Mouse (Mus musculus): ENCODE results near the gene A630095N17Rik.
"Not testable (repeated sequence)": the region's sequence is repeated elsewhere in the genome, so short reads cannot be mapped to it uniquely, and the experiment has no call there.

A630095N17Rik gene

DNA sequence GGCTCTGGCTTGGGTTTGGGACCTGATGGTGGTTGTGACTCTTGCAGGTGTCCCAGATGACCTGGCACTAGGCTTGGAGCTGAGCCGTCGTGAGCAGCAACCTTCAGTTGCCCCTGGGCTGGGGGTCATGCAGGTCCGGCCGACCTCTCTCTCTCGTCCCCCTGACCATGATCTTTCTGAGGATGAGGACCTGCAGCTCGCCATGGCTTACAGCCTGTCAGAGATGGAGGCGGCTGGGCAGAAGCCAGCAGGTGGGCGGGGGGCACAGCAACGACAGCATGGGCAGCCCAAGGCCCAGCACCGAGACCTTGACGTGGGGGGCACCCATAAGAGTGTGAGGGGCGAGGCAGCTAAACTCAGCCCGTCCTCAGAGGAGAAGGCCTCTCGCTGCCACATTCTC lies 11.5 kb upstream of the A630095N17Rik start:
- peak; percentile 46 for DNase-seq

DNA sequence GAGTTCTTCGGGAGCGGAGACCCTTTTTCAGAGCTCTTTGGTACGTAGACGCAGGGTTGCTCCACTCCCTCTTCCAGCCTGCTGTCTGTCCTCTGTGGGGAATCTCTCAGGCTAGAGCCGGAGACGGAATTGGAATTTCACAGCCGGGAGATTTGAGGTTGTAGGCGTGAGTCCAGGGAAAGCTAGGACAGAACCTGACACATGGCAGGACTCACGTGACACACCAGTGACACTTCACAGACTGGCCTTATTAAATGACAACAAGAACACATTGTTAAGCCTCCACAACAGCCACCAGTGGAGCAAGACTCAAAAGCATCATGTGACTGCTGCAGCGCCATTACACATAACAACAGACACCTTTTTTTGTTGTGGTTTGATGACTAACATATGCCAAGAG lies 7.7 kb upstream of the A630095N17Rik start:
- DNase-seq, result peak; percentile 67

DNA sequence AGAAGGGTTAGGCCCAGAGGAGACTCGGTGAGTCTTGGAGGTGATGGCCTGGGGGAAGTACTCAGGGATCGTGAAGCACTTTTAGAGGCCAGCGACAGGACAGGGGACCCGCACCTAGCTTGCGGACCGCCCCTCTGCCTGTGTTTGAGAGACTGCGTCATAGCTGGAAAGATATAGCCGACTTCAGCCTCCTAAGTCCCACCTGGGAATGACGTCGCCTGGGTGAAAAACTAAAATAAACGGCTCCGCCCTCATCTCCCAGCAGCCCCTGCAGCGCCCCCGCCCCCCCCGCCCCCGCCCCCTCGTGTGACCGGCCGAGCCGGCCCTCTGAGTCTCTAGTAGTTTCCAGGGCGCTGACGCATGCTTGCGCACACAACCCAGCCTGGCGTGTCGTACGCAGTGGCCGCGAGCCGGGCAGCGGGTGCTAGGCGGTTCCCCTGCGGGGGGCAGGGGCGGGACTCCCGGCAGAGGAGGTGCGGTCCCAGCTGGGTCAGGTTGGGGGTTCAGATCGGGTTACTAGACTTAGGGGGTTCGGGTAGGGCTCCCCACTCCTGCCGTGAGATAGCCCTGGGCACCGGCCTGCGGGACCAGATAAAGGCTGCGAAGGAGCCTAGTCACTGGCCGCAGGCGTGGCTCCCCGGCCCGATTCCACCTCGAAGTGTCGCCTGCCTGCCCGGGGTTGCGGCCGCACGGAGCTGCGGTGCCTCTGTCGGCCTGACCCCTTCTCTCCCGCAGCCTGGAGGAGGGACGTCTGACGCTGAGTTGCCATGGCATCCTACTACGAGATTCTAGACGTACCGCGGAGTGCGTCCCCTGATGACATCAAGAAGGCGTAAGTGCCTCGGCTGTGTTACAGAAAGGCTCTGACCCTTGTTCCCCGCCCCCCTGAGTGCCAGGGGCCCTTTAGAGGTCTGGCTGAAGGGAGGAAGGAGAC lies 4.5 kb upstream of the A630095N17Rik start, which contains the start of gene Dnajb2:
TSS of gene Dnajb2 (plus strand) at position 290 of the 934 bp plus-strand sequence.
- DNase-seq, result peak; percentile 91

DNA sequence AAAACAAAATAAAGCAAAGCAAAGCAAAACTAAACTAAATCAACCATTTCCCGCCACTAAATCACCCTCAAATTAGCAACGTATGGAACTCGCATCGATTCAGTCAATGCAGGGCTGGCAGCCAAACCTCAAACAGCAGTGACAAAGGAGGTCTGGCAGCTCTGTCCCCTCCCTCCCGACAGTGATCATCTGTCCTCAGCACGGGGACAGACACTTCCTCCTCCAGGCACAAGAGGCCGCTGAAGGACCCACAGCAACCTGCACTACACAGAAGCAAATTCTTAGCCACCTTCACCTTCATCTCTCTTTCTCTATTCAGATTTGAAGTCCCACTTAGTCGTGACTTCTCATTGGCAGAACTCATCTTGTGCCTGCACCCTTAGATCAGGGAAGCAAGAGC lies 2.7 kb upstream of the A630095N17Rik start:
- DNase-seq, result peak; percentile 89

DNA sequence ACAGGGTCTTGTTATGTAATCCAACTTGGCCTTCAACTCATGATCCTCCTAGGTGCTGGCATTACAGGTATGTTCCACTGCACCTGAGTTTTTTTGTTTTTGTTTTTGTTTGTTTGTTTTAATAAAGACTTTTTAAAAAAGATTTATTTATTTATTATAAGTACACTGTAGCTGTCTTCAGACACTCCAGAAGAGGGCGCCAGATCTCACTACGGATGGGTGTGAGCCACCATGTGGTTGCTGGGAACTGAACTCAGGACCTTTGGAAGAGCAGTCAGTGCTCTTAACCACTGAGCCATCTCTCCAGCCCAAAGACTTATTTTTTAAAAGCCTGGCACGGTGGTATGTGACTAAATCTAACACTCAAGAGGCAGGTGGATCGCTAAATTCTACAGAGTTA lies 587 bp upstream of the A630095N17Rik start:
- not testable (repeated sequence) for DNase-seq

DNA sequence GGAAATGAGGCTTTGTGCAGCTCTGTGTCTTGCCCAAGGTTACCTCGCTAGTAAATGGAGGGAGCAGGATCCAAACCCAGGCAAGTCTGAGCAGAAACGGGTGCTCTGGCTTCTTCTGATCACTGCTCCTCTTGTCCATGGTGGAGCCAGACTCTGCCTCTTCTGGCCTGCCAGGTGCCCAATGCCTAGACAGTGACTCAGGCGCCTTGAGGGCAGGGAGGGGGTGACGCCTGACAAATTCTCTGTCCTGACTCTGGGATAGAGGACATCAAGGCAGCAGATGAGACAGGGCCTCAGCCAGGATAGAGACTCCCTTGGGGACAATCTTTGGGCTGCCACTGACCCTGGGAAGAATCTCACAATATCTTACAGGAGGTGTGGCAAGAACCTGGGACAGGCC lies 678 bp downstream of the A630095N17Rik start:
- no peak for DNase-seq

DNA sequence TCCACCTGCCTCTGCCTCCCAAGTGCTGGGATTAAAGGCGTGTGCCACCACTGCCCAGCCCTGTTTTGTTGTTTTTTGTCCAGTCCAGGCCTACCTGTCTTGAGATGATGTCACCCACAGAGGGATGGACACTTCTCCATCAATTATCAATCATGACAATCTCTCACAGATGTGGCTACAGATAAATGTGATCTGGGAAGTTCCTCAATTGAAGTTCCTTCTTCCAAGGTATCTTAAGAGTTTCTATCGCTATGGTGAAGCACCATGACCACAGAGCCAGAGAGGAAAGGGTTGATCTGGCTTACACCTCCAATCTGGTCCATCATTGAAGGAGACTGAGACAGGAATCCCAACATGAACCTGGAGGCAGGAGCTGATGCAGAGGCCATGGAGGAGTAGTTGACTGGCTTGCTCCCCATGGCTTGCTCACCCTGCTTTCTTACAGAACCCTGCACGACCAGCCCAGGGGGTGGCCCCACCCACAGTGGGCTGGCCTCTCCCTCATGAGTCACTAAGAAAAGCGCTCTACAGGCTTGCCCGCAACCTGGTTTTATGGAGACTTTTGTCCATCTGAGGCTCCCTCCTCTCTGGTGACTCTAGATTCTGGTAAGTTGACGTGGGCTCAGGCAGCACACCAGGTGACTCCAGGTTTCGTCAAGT lies 1.4 kb downstream of the A630095N17Rik start:
- DNase-seq, result no peak

DNA sequence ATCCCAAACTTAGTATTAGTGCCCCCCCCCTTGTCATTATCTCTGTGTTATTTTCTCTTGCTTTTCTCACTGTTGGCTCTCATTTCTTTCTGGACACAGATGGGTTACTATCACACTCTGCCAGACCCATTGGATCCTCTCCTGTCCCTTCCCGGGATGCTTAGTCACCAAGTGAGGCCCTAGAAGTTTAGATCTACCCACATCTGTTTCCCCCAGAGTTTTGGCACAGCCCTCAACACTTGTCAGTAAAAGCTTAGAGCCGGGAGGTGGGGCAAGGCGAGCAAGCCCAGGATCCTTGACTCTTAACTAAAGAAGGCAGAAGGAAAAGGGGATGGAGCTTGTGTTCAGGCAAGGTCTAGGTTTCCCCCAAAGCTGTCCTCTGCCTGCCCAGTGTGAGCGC lies 2.7 kb downstream of the A630095N17Rik start:
- no peak for DNase-seq

DNA sequence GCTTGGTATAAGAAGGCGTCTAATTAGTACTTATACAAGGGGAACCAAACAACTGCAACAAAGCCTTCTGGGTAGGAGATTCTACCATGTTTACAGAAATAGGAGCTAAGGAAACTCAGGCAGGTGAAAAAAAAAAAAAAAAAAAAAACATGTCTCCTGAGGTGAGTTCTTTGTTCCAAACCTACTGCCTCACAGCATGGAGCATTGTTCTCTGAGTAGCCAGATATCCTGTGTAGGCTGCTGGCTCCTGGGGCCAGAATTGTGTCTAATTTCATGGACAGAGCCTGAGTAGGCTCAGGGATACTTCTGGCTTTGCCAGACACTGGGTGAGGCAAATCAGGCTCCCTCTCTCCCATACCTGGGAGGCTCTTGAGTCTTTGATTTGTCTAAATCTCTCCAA lies 4.2 kb downstream of the A630095N17Rik start:
- no peak for DNase-seq

DNA sequence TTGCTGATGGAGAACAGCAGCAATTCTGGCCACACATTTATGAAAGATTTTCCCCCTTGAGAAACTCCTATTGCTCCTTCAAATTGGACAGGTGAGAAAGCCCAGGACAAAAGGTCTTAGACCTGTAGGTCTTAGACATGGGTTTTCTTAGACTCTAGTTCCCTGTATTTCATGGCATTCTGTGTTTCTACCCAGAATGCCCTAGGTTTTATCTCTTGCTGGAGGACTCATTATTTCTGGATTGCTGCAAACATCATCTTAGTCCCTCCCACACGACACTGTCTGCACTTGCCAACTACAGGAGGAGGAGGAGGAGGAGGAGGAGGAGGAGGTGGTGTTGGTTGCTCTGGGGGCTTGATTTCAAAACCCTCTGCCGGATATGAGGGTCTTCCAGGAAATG lies 5.8 kb downstream of the A630095N17Rik start:
- no peak for DNase-seq

DNA sequence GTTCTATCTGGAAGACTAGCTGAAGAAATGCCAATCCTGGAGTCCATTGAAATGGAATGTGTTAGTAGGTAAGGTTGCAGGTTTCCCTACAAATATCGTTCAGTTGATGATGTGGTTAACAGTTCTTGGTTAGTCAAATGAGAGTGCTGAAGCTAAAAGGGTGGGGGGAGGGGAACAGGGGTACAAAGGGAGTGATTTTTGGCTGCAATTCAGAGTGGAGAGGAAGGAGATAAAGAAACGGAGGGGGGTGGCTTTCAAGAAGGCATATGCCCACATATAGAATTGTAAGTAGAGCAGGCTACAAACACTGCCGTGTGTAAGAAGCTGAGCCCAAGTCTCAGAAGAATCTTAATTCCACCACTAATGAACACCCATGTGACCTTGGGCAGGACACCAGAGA lies 6.4 kb downstream of the A630095N17Rik start:
- no peak for DNase-seq

DNA sequence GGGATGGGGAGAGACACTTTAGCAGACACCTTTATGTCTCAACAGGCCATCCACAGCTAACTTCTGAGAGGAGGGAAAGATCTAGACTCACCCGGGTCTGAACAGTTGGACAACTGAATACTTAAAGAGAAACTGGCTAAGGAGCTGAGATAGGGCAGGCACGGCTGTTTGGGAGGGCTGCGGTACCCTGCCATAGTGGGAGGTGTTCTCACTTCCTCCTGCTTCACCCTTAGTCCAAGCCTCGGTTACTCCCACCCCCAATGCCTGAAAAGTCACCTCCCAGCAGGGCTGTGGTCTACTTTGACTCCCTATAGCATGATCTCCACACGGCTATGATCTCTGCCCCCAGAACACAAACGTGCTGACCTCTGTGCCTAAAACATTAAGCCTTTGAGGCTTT lies 8.4 kb downstream of the A630095N17Rik start:
- DNase-seq, result no peak

DNA sequence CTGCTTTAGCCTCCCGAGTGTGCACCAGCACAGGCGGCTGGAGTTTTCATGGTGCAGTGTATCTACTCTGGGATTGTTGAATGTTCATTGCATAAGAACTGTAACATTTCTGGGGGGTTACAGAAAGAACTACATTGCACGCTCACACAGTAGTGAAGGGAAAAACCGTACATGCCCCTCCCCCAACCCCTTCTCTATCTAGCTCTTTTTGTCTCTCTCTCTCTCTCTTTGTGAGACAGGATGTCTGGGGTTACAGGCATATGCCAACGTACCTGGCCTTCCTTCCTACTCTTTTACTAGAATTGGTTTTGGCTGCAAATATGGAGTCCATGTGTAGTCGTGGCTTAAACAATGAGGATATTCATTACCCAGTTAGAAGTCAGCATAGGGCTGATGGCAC lies 9.0 kb downstream of the A630095N17Rik start:
- no peak for DNase-seq

DNA sequence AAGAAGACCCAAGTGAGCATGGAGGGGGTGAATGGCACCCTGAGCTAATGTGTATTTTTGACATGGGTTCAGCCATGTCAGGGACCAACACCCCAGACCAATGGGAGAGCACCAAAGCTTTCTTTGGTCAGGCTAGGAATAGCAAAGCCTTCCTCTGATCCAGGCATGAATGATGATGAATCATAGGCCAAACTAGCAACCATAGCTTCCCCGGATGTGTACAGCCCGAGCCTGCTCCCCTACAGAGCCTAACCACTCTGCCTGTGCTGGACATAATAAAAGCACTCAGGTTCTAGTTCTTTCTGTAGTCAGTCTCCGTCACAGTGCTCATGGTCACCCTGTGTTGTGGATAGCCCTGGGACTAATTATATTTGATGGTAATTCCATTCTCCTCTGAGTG lies 10.4 kb downstream of the A630095N17Rik start:
- no peak for DNase-seq

DNA sequence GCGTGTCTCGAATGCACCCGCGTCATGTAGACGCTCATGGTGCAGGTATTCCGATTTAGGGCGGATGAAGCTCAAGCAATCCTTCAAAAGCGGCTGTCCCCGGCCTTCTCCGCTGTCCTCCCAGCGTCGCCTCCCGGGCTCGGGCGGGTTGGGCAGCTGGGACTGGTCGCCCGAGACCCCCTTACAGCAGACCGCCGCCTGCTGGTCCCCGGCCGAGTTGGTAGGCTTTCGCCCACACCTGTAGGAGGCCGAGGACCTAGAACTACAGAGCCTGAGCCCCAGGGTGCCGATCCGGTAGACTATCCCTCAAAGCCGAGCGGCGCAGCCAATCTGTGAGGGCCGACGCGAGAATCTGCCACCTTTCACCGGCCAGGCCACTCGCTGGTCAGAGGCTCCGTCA lies 12.4 kb downstream of the A630095N17Rik start, which contains the start of gene Tuba4a:
TSS of gene Tuba4a (minus strand) at position 335 of the 400 bp plus-strand sequence.
- DNase-seq, result peak; percentile 78

DNA sequence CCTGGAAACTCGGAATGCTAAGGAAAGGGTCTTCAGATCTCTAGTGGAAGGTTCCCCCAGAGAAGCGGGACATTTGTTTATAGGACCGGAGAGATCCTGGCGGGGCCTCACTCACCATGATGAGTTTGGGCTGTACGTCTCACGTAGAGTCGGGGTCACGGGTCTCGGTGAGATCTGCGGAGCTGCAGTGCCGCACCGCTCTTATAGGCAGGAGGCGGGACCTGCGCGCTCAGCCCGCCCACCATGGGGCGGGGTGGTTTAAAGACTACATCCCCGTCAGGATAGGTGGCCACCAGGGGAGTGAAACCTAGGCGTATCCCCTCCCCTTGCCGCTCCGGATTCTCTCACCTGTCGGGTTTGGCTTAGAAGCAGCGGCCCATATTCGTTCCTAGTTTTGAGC lies 12.8 kb downstream of the A630095N17Rik start:
- DNase-seq, result peak; percentile 98

DNA sequence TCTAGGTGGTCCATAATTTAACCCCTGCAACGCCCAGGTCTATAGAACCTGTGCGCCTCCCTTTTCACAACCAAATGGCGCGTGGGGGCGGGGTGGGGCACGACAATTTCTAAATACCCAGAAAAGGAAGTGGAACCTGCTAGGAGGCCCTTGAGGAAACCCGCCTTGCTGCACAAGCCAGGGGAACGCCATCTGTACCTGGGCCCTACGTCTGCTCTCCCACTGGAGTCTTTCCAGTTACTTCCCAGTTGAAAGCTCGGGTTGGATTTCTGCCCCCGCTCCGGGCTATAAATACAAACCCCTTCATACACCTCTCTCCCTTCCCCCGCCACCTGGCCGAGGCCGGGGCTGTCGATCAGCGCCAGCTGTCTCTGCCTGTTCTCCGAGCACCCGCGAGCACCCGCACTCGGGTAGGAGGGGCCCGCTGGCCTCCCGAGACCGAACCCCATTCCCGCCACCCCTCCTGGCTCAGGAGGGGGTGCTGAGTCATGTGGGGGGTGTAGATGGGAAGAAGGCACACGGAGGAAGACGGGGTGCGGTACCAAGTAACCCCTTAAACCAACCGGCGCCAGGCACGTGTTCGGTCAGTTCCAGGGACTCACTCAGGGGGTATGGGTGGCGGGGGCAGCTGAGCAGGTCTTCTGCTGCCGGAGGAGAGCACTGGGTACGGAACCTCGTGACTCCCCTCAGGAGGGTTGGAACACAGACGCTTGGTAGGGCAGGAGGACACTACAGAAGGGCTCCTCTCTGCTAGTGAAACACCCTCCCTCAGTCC lies 13.5 kb downstream of the A630095N17Rik start:
- DNase-seq, result peak; percentile 97

DNA sequence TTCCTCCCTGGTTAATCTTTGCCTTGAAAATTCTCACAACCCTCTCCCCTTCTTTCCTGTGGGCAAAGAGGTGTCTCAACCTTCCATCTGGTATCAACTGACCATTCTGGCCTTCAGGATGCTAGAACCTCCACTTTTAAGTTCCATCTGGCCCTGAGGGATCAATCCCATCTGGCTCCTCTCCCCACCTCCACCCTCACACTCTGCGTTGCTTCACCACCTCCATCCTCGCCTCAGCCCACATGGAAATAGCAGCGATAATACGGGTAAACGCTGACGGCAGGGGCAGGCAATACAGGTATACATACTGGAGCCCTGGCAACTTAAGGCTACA lies 14.0 kb downstream of the A630095N17Rik start:
- DNase-seq, result peak; percentile 79

DNA sequence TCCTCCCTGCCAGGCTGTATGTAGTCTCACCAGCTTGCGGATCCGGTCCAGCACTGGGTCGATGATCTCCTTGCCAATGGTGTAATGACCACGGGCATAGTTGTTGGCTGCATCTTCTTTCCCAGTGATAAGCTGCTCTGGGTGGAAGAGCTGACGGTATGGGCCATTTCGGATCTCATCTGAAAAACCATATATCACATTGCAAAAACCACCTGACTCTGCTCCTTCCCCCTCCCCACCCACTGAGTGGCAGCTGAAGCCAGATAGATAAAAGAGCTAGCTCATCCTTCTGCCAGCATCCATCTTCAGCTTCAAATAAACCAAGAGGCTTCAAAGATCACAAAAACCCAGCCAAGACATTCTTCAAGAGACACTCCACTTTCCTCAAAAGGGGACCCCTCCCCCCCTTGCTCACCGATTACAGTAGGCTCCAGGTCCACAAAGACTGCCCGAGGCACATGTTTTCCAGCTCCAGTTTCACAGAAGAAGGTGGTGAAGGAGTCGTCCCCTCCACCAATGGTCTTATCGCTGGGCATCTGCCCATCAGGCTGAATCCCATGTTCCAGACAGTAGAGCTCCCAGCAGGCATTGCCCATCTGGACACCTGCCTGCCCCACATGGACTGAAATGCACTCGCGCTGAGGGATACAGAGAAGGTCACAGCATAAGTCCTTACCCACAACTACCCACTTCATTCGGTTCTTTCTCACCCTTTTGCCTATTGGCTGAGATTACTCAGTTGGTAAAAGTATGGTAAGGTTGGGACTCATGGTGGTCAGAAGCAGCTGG lies 14.9 kb downstream of the A630095N17Rik start:
- peak; percentile 79 for DNase-seq

DNA sequence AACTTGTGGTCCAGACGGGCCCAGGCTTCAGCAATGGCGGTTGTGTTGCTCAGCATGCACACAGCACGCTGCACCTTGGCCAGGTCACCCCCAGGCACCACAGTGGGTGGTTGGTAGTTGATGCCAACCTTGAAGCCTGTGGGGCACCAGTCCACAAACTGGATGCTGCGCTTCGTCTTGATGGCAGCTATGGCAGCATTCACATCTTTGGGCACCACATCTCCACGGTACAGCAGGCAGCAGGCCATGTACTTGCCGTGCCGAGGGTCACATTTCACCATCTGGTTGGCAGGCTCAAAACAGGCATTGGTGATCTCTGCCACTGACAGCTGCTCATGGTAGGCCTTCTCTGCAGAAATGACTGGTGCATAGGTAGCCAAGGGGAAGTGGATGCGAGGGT lies 16.1 kb downstream of the A630095N17Rik start:
- no peak for DNase-seq

DNA sequence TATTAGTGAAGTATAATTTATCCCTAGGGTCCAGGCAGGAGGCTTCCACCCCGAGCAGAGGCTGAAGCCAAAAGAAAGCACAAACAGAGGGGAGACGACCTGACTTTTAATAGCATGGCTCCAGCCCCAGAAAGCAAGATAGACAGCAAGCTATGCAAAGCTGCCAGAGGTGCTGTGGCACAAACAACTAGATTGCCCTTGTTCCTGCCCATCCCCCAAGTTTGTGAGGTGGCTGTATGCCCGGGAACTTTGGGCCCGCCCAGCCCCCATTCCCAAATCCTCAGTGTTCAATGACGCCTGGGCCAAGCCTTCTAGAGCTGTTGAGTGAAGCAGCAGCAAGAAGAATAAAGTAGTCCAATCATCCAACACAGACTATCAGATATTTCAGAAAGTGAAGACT lies 17.0 kb downstream of the A630095N17Rik start:
- DNase-seq, result peak; percentile 63

DNA sequence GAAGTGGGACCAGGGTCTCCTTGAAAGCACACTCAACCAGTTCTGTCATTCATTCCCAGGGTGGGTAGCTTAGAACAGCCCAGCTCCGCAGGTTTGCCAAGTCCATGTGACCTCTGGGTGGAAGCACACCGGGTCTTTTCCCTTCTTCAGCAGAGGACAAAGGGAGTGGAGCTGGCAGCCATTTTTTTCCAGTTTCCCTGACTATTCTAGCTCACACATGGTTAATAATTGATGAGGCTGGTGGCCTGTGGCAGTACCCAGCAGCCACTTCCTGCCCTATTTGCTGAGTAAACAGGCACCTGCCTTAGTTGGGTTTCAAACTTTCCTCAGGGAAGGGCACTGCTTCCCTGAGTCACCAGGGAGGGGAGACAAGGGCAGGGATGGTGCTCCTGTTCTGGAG lies 17.5 kb downstream of the A630095N17Rik start:
- no peak for DNase-seq

DNA sequence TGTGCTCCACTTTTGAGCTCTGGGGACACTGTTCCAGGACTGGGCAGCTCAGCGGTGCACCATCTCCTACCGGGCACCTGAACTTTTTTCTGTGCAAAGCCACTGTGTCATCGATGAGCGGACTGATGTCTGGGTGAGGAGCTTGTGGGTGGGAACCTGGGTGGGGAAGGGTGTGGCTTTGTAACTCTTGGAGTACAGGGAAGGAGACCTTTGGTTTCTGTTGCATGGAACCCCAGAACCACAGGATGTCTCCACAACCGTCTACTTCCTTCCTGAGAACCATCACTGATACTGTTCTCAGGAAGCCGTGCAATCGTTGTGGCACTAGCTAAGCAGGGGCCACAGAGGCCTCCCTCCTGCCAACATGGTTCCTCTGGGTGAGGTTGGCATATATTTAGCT lies 18.8 kb downstream of the A630095N17Rik start:
- DNase-seq, result no peak

Data from cerebellum, adult 9-10 months (tissue).